Mouse (Mus musculus): ENCODE measurements at regions not wholly inside any gene's neighbourhood (a gene's known extent, or its start where the extent isn't known, plus 50 kb on each side); places are given as distances from the start of the nearest gene placed in this dataset.
"Not testable (repeated sequence)": the region's sequence is repeated elsewhere in the genome, so short reads cannot be mapped to it uniquely, and the experiment has no call there.

GRCm38 (mm10) chr13:41932313-41933100 lies 85.0 kb upstream of the Adtrp start:
- 64% methylated on average over 12 of the region's 12 CpGs for WGBS
- no peaks in the 10 kb centered on the region; the same call in 1 of the 2 replicates for H3K4me1 ChIP-seq (ENCODE audit: control insufficient read depth, insufficient read depth, low read length)
- TF ChIP-seq CTCF (IDR thresholded peaks at IDR 0.05; ENCODE audit: insufficient read depth, low read length), result no peak
- TF ChIP-seq POLR2A (IDR thresholded peaks at IDR 0.05; ENCODE audit: borderline replicate concordance, extremely low read depth, low read depth, low read length), result no peak
- DNase-seq, result no peak
- no peak overlapping the region for H3K4me3 ChIP-seq (replicated peaks; ENCODE audit: extremely low read depth, low read depth, low read length)

- WGBS, result 95% methylated on average over 1 of the region's 1 CpGs
- no peak for TF ChIP-seq CTCF (IDR thresholded peaks at IDR 0.05; ENCODE audit: insufficient read depth, low read length)
- TF ChIP-seq POLR2A (IDR thresholded peaks at IDR 0.05; ENCODE audit: borderline replicate concordance, extremely low read depth, low read depth, low read length), result no peak
- DNase-seq, result no peak
- H3K4me1 ChIP-seq (ENCODE audit: control insufficient read depth, insufficient read depth, low read length), result no peaks in the 10 kb centered on the region; the same call in 1 of the 2 replicates
- no peak overlapping the region for H3K4me3 ChIP-seq (replicated peaks; ENCODE audit: extremely low read depth, low read depth, low read length)
These were observed 82.3 kb upstream of the Adtrp start for GRCm38 (mm10) chr13:41929768-41930167.

- not testable (repeated sequence) for H3K4me3 ChIP-seq (replicated peaks; ENCODE audit: extremely low read depth, low read depth, low read length); DNase-seq; H3K4me1 ChIP-seq (ENCODE audit: control insufficient read depth, insufficient read depth, low read length)
- WGBS, result 74% methylated on average over 2 of the region's 2 CpGs
These were observed 78.4 kb upstream of the Adtrp start for GRCm38 (mm10) chr13:41925851-41926250.

DNA sequence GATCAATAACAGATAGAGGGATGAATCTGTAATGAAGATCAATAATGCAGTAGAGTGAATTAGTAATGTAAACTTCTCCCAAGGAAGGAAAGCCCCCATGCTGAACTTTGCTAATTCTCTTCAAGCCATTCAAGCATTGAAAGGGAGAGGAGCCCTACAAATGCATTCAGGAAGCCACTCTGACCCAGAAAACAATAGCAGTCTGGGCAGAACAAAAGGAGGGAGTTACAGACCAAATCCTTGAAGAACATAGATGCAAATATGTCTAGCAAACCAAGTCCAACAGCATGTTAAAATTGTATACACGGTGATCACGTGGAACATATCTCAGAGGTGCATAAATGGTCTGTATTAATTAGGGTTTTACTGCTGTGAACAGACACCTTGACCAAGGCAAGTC lies 77.7 kb upstream of the Adtrp start:
- 60% methylated on average over 2 of the region's 2 CpGs for WGBS
- TF ChIP-seq POLR2A (IDR thresholded peaks at IDR 0.05; ENCODE audit: borderline replicate concordance, extremely low read depth, low read depth, low read length), result no peak
- no peak for TF ChIP-seq CTCF (IDR thresholded peaks at IDR 0.05; ENCODE audit: insufficient read depth, low read length)
- Histone ChIP-seq H3K4me1 (ENCODE audit: control insufficient read depth, insufficient read depth, low read length) (no peaks in the 10 kb centered on the region), H3K4me3 (replicated peaks; ENCODE audit: extremely low read depth, low read depth, low read length) (no peak overlapping the region)
- no peak for DNase-seq

GRCm38 (mm10) chr13:41921178-41921577 lies 73.7 kb upstream of the Adtrp start:
- no peak for DNase-seq
- TF ChIP-seq POLR2A (IDR thresholded peaks at IDR 0.05; ENCODE audit: borderline replicate concordance, extremely low read depth, low read depth, low read length) (no peak), CTCF (IDR thresholded peaks at IDR 0.05; ENCODE audit: insufficient read depth, low read length) (no peak)
- WGBS, result 60% methylated on average over 6 of the region's 6 CpGs
- Histone ChIP-seq H3K4me1 (ENCODE audit: control insufficient read depth, insufficient read depth, low read length) (no peaks in the 10 kb centered on the region), H3K4me3 (replicated peaks; ENCODE audit: extremely low read depth, low read depth, low read length) (no peak overlapping the region)

DNA sequence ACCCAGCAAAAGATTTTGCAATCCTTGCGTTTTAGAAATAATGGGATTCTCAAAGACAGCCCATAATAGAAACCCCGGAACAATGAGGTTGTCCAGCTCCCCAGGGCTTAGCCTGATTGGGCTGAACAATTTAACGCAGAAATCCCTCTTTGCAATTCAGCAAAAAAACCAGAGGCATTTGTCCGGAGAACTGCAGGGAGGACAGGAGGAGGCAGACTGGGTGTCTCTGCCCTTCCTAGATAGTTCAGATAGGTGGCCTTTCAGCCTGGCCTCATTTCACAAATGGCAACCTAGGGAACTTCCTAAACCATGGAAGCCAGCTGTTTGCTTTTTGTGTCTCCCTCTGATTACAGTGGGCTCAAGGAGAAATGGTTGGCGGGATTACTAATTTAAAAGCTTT lies 71.0 kb upstream of the Adtrp start:
- TF ChIP-seq POLR2A (IDR thresholded peaks at IDR 0.05; ENCODE audit: borderline replicate concordance, extremely low read depth, low read depth, low read length) (no peak), CTCF (IDR thresholded peaks at IDR 0.05; ENCODE audit: insufficient read depth, low read length) (no peak)
- no peaks in the 10 kb centered on the region for H3K4me1 ChIP-seq (ENCODE audit: control insufficient read depth, insufficient read depth, low read length)
- H3K4me3 ChIP-seq (replicated peaks; ENCODE audit: extremely low read depth, low read depth, low read length), result no peak overlapping the region
- 64% methylated on average over 5 of the region's 5 CpGs for WGBS
- no peak for DNase-seq

DNA sequence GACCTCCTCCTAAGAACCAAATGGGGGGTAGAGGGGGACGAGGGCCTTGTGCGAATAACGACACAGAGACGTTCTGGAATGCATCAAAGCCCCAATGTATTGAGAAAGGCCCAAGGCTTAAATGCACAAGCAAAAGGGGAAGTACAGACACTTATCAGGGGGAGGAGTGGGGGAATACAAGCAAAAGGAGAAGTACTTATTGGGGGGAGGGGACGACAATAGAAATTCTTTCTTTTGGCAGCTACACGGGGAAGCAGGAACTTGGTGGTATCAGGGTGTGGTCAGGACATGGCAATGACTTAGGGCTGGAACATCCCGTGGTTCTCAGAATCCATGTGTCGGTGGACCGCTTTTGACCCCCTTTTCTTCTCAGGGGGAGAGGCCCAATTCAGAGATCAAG lies 68.3 kb upstream of the Adtrp start:
- DNase-seq; H3K4me1 ChIP-seq (ENCODE audit: control insufficient read depth, insufficient read depth, low read length); H3K4me3 ChIP-seq (replicated peaks; ENCODE audit: extremely low read depth, low read depth, low read length): not testable (repeated sequence)
- WGBS, result 72% methylated on average over 9 of the region's 9 CpGs

DNA sequence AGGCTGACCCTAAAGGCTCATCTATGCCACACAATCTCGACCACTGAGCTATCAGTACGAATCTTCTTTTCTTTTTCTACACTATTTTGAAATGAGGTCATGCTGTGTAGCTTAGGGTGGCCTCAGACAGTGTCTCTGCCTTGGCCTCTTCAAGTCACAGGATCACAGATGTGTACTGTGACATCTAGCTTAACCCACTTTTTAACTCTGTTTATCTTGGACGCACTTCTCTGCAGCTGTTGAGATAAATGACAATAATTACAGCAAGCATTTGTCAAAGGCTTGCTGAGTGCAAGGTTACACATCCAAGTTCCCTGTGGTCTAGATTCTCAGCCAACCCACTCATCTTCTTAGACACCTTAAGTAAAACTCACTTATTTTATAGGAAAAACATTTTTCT lies 63.3 kb upstream of the Adtrp start:
- 43% methylated on average over 3 of the region's 3 CpGs for WGBS
- Histone ChIP-seq H3K4me1 (ENCODE audit: control insufficient read depth, insufficient read depth, low read length) (peaks cover 8% of the 10 kb centered on the region), H3K4me3 (replicated peaks; ENCODE audit: extremely low read depth, low read depth, low read length) (no peak overlapping the region)
- TF ChIP-seq CTCF (IDR thresholded peaks at IDR 0.05; ENCODE audit: insufficient read depth, low read length), result no peak
- TF ChIP-seq POLR2A (IDR thresholded peaks at IDR 0.05; ENCODE audit: borderline replicate concordance, extremely low read depth, low read depth, low read length), result no peak
- no peak for DNase-seq

DNA sequence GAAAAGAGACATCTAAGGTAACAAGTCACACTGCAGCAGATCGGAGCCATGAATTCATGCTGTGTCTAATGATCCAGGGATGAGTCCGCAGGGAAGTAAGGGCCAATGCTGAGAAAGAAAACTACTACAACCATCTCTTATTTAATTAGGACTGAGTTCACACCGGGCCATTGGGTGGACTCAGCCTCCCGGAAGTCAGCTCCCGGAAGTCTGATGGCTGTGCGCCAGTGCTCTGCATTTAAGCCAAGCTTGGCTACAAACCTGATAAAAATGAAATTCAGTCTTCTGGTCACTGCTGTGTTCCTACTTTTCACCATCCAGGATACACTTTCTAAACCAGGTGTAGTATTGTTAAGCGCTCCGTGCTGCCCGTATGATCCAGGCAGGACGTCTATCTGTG lies 62.8 kb upstream of the Adtrp start:
- DNase-seq, result peak; percentile 6
- H3K4me3 ChIP-seq (replicated peaks; ENCODE audit: extremely low read depth, low read depth, low read length), result no peak overlapping the region
- H3K4me1 ChIP-seq (ENCODE audit: control insufficient read depth, insufficient read depth, low read length), result peaks cover 8% of the 10 kb centered on the region
- 59% methylated on average over 10 of the region's 10 CpGs for WGBS
- no peak for TF ChIP-seq POLR2A (IDR thresholded peaks at IDR 0.05; ENCODE audit: borderline replicate concordance, extremely low read depth, low read depth, low read length)
- no peak for TF ChIP-seq CTCF (IDR thresholded peaks at IDR 0.05; ENCODE audit: insufficient read depth, low read length)

DNA sequence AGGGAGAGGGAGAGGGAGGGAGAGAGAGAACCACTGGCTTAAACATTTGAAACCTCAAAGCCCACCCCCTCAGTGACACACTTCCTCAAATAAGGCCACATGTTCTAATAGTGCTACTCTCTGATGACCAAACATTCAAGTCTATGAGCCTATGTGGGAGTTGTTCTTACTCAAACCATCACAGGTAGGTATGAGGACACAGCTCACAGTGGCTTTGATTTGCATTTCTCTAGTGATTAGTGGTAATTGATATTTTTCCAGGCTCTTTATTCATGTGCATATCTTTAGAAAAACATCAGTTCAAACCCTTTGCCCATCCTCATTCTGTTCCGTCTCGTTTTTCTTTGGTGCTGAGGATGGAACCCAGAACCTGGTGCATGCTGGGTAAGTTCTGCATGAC lies 59.5 kb upstream of the Adtrp start:
- 90% methylated on average over 2 of the region's 2 CpGs for WGBS
- H3K4me1 ChIP-seq (ENCODE audit: control insufficient read depth, insufficient read depth, low read length), result peaks cover 8% of the 10 kb centered on the region
- DNase-seq, result no peak
- TF ChIP-seq POLR2A (IDR thresholded peaks at IDR 0.05; ENCODE audit: borderline replicate concordance, extremely low read depth, low read depth, low read length), result no peak
- TF ChIP-seq CTCF (IDR thresholded peaks at IDR 0.05; ENCODE audit: insufficient read depth, low read length), result no peak
- no peak overlapping the region for H3K4me3 ChIP-seq (replicated peaks; ENCODE audit: extremely low read depth, low read depth, low read length)

All from lung, adult 2 months (tissue).